Mouse (Mus musculus): ENCODE measurements around the gene Gm20547. TPM values are rescaled to one million over a fixed set of nuclear protein-coding genes. Genes with fewer than 3 reads are reported as not detected.

The Gm20547 gene
- polyA plus RNA-seq, 1 experiment, result 0.03 TPM

GRCm38 (mm10) chr17:34897373-34898159, 15.7 kb upstream of the Gm20547 start:
- DNase-seq, result no peak

DNA sequence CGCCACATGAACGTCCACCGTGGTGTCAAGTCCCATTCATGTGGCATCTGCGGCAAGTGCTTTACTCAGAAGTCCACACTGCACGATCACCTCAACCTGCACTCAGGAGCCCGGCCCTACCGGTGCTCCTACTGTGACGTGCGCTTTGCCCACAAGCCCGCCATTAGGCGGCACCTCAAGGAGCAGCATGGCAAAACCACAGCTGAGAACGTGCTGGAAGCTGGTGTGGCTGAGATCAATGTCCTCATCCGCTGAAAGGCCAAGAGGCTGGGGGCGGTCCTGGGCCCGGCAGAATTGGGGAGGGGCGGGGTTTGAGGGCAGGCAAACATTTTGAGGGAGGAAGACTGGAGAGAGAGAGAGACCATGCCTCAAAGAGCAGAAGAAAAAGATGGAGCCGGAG, 14.5 kb upstream of the Gm20547 start:
- no peak for TF ChIP-seq CTCF (IDR thresholded peaks at IDR 0.05; ENCODE audit: borderline replicate concordance, control insufficient read depth, extremely low read depth, insufficient read depth, low read length, poor library complexity)
- TF ChIP-seq POLR2A (IDR thresholded peaks at IDR 0.05; ENCODE audit: control insufficient read depth, extremely low read depth, insufficient read depth, low read length, poor library complexity), result no peak
- WGBS, result 20% methylated on average over 17 of the region's 17 CpGs
- Histone ChIP-seq H3K4me3 (ENCODE audit: control insufficient read depth, insufficient read depth, low read length) (no peak overlapping the region), H3K4me1 (replicated peaks; ENCODE audit: control insufficient read depth, insufficient read depth, low read length) (peaks cover 23% of the 10 kb centered on the region), H3K27ac (ENCODE audit: control insufficient read depth, insufficient read depth, low read length) (no peak overlapping the region), H3K36me3 (ENCODE audit: control insufficient read depth, insufficient read depth, low read length) (no peaks in the 10 kb centered on the region), H3K27me3 (ENCODE audit: control insufficient read depth, insufficient read depth, low read length) (no peaks in the 10 kb centered on the region)
- DNase-seq, result peak; percentile 29

More at GRCm38 (mm10) chr17:34897373-34898159, 15.7 kb upstream of the Gm20547 start:
- Histone ChIP-seq H3K36me3 (ENCODE audit: control insufficient read depth, insufficient read depth, low read length) (peaks cover 3% of the 10 kb centered on the region; the same call in 1 of the 2 replicates), H3K27ac (ENCODE audit: control insufficient read depth, insufficient read depth, low read length) (no peak overlapping the region), H3K4me3 (ENCODE audit: control insufficient read depth, insufficient read depth, low read length) (peak overlapping the region; percentile 97), H3K27me3 (ENCODE audit: control insufficient read depth, insufficient read depth, low read length) (no peaks in the 10 kb centered on the region), H3K4me1 (replicated peaks; ENCODE audit: control insufficient read depth, insufficient read depth, low read length) (peaks cover 23% of the 10 kb centered on the region)
- TF ChIP-seq POLR2A (IDR thresholded peaks at IDR 0.05; ENCODE audit: control insufficient read depth, extremely low read depth, insufficient read depth, low read length, poor library complexity) (no peak), CTCF (IDR thresholded peaks at IDR 0.05; ENCODE audit: borderline replicate concordance, control insufficient read depth, extremely low read depth, insufficient read depth, low read length, poor library complexity) (no peak)
- 31% methylated on average over 10 of the region's 10 CpGs for WGBS

- DNase-seq, result no peak
- no peak for TF ChIP-seq POLR2A (IDR thresholded peaks at IDR 0.05; ENCODE audit: control insufficient read depth, extremely low read depth, insufficient read depth, low read length, poor library complexity)
- no peak for TF ChIP-seq CTCF (IDR thresholded peaks at IDR 0.05; ENCODE audit: borderline replicate concordance, control insufficient read depth, extremely low read depth, insufficient read depth, low read length, poor library complexity)
- peaks cover 23% of the 10 kb centered on the region for H3K4me1 ChIP-seq (replicated peaks; ENCODE audit: control insufficient read depth, insufficient read depth, low read length)
- no peak overlapping the region for H3K27ac ChIP-seq (ENCODE audit: control insufficient read depth, insufficient read depth, low read length)
- WGBS, result 91% methylated on average over 15 of the region's 15 CpGs
- no peaks in the 10 kb centered on the region for H3K36me3 ChIP-seq (ENCODE audit: control insufficient read depth, insufficient read depth, low read length)
- no peak overlapping the region for H3K4me3 ChIP-seq (ENCODE audit: control insufficient read depth, insufficient read depth, low read length)
- no peaks in the 10 kb centered on the region for H3K27me3 ChIP-seq (ENCODE audit: control insufficient read depth, insufficient read depth, low read length)
Measured at GRCm38 (mm10) chr17:34895724-34896123, 13.9 kb upstream of the Gm20547 start.

DNA sequence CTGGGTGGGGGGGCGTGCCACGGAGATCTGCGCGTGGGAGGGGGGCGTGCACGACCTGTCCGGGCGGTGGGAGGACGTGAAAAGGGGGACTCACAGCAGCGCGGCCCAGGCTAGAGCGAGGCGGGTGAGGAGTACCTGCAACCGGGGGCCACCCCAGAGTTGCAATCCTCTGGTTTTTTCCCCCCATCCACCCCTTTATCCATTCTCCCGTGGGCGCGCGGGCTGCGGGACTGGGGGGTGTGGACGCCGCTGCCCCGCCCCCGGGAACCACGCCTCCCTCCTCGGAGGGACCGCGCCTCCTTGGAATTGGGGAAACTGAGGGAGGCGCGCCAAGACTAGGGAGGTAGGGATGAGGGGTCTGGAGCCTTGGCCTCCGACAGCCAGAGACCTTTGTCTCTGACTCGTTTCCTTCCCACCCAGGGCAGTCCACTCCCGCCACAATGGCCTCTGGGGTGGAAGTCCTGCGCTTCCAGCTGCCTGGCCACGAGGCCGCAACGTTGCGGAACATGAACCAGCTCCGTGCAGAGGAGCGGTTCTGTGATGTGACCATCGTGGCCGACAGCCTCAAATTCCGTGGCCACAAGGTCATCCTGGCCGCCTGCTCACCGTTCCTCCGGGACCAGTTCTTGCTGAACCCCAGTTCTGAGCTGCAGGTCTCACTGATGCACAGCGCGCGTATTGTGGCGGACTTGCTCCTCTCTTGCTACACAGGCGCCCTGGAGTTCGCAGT, 13.1 kb upstream of the Gm20547 start:
- DNase-seq, result peak; percentile 45

DNA sequence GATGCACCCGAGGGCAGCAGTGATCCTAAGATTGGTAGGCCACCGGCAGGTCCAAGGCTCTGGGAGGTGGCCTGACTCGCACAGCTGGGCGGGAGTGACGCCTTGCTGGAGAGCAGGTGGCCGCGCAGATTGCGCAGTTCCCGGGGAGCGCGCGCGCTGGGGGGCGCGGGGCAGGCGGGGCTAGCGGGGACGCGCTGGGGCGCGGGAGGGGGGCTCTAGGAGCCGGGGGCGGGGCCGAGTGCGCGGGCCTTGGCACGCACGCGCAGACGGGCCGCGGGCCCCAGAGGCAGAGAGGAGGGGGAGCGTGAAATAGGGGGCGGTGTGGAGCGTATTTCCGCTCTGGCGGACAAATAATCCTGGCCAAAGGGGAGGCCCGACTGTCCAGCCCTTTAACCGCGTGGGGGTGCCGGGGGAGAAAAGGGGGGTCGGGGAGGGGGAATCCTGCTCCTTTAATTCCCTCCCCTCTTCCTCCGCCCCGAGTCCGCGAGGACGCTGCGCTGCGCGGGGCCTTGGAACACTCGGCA, 12.3 kb upstream of the Gm20547 start:
- H3K36me3 ChIP-seq (ENCODE audit: control insufficient read depth, insufficient read depth, low read length), result no peaks in the 10 kb centered on the region
- peak; percentile 55 for TF ChIP-seq POLR2A (IDR thresholded peaks at IDR 0.05; ENCODE audit: control insufficient read depth, extremely low read depth, insufficient read depth, low read length, poor library complexity)
- TF ChIP-seq CTCF (IDR thresholded peaks at IDR 0.05; ENCODE audit: borderline replicate concordance, control insufficient read depth, extremely low read depth, insufficient read depth, low read length, poor library complexity), result 0 out of 2 replicates have a peak, but pooled peaks have one; percentile 27
- peak; percentile 91 for DNase-seq
- H3K4me3 ChIP-seq (ENCODE audit: control insufficient read depth, insufficient read depth, low read length), result peak overlapping the region; percentile 61
- WGBS, result 1% methylated on average over 46 of the region's 51 CpGs
- H3K4me1 ChIP-seq (replicated peaks; ENCODE audit: control insufficient read depth, insufficient read depth, low read length), result peaks cover 21% of the 10 kb centered on the region
- H3K27ac ChIP-seq (ENCODE audit: control insufficient read depth, insufficient read depth, low read length), result peak overlapping the region; percentile 22; the same call in 1 of the 2 replicates
- no peaks in the 10 kb centered on the region for H3K27me3 ChIP-seq (ENCODE audit: control insufficient read depth, insufficient read depth, low read length)

More for the DNA sequence above, 13.1 kb upstream of the Gm20547 start:
- H3K4me1 ChIP-seq (replicated peaks; ENCODE audit: control insufficient read depth, insufficient read depth, low read length), result peaks cover 22% of the 10 kb centered on the region
- peak overlapping the region; percentile 65 for H3K4me3 ChIP-seq (ENCODE audit: control insufficient read depth, insufficient read depth, low read length)
- 15% methylated on average over 51 of the region's 51 CpGs for WGBS
- TF ChIP-seq CTCF (IDR thresholded peaks at IDR 0.05; ENCODE audit: borderline replicate concordance, control insufficient read depth, extremely low read depth, insufficient read depth, low read length, poor library complexity) (no peak), POLR2A (IDR thresholded peaks at IDR 0.05; ENCODE audit: control insufficient read depth, extremely low read depth, insufficient read depth, low read length, poor library complexity) (no peak)
- no peaks in the 10 kb centered on the region for H3K27me3 ChIP-seq (ENCODE audit: control insufficient read depth, insufficient read depth, low read length)
- H3K36me3 ChIP-seq (ENCODE audit: control insufficient read depth, insufficient read depth, low read length), result no peaks in the 10 kb centered on the region
- H3K27ac ChIP-seq (ENCODE audit: control insufficient read depth, insufficient read depth, low read length), result no peak overlapping the region

DNA sequence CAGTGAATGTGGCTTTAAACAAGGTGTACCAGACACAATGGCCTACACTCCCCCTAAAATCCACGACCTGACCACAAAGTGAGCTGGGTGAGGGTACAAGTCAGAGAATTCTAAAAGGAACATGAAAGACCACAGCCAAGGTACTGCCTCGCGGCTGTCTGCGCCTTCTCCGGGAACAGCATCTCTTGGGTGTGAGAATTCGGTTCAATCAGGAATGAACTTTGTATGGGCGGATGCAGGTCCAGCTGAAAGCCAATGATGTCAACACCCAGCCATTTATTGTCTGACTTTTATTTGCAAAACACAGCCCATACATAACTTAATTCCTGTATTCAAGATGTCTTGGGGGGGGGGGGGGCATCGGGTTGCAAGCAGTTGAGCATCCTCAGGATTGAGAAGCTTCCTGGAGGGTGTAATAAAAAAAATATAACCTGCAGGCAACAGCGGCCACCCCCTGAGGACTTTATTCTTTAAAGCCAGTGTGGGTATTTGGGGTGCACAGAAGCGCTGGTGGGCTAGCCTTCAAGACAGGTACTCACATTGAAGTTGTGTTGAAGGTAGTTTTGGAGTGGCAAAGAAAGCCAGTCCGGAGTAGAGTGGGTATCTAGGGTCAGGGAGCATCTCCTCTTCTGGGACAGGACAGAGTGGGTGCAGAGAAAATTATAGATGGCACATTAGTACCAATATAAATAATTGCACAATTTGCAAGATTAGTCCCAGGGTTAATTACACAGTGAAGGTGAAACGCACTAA, 11.4 kb upstream of the Gm20547 start:
- DNase-seq, result no peak
- H3K4me1 ChIP-seq (replicated peaks; ENCODE audit: control insufficient read depth, insufficient read depth, low read length), result peaks cover 21% of the 10 kb centered on the region
- no peak overlapping the region for H3K27ac ChIP-seq (ENCODE audit: control insufficient read depth, insufficient read depth, low read length)
- no peak overlapping the region for H3K4me3 ChIP-seq (ENCODE audit: control insufficient read depth, insufficient read depth, low read length)
- 83% methylated on average over 12 of the region's 12 CpGs for WGBS
- no peaks in the 10 kb centered on the region for H3K36me3 ChIP-seq (ENCODE audit: control insufficient read depth, insufficient read depth, low read length)
- H3K27me3 ChIP-seq (ENCODE audit: control insufficient read depth, insufficient read depth, low read length), result no peaks in the 10 kb centered on the region
- TF ChIP-seq POLR2A (IDR thresholded peaks at IDR 0.05; ENCODE audit: control insufficient read depth, extremely low read depth, insufficient read depth, low read length, poor library complexity), result no peak
- TF ChIP-seq CTCF (IDR thresholded peaks at IDR 0.05; ENCODE audit: borderline replicate concordance, control insufficient read depth, extremely low read depth, insufficient read depth, low read length, poor library complexity), result no peak
